Mouse (Mus musculus): Measurements from ENCODE around the gene Clpsl2.

- no peak for TF ChIP-seq CTCF (IDR thresholded peaks at IDR 0.05)
- TF ChIP-seq POLR2A (IDR thresholded peaks at IDR 0.05; ENCODE audit: insufficient read depth, low read depth, low read length) = no peak
- TF ChIP-seq EP300 (IDR thresholded peaks at IDR 0.05; ENCODE audit: insufficient read depth, low read depth, low read length) = no peak
These were observed 8.6 kb downstream of the Clpsl2 start for GRCm38 (mm10) chr17:28557772-28558171.

Measured in heart, adult 2 months (tissue).